Mouse (Mus musculus): ENCODE results near the gene Qpct. TPM values are rescaled to one million over a fixed set of nuclear protein-coding genes. Genes with fewer than 3 reads are reported as not detected.

The Qpct gene
- total and polyA plus RNA-seq, 3 experiments = not detected

GRCm38 (mm10) chr17:79015831-79016230, 35.9 kb upstream of the Qpct start:
- no peak for DNase-seq (ENCODE audit: extremely low read depth)
- H3K36me3 ChIP-seq (replicated peaks in 1 of 2; ENCODE audit: control insufficient read depth in 1 of 2, insufficient read depth in 1 of 2, low read length in 1 of 2) = no peaks in the 10 kb centered on the region
- no peak for TF ChIP-seq CTCF (conservative IDR thresholded peaks at IDR 0.05 in 1 of 2, IDR thresholded peaks at IDR 0.05 in 1 of 2; ENCODE audit: low read depth in 2 of 2, low read length in 2 of 2)
- TF ChIP-seq ZNF384 (IDR thresholded peaks at IDR 0.05; ENCODE audit: low read depth, low read length) = no peak
- TF ChIP-seq IRF4 (IDR thresholded peaks at IDR 0.05; ENCODE audit: low read depth, low read length) = no peak
- TF ChIP-seq SMC3 (IDR thresholded peaks at IDR 0.05; ENCODE audit: low read depth, low read length) = no peak
- no peak for TF ChIP-seq USF2 (conservative IDR thresholded peaks at IDR 0.05; ENCODE audit: low read depth, low read length)
- H3K4me1 ChIP-seq (ENCODE audit: control insufficient read depth in 1 of 2, insufficient read depth in 2 of 2) = 0 out of 4 replicates have a peak, but pooled peaks cover 0 to 3% of the 10 kb centered on the region in 2 experiments
- peaks cover 3% of the 10 kb centered on the region for H3K9me3 ChIP-seq (replicated peaks; ENCODE audit: low read length)
- H3K4me3 ChIP-seq (replicated peaks in 1 of 3; ENCODE audit: low read depth in 2 of 3, low read length in 2 of 3, poor library complexity in 1 of 3) = no peak overlapping the region
- no peaks in the 10 kb centered on the region for H3K27me3 ChIP-seq (replicated peaks)
- in situ Hi-C loops (cut with MboI; ENCODE audit: low pct_ligation_motif_present, low pct_unique_long_range_greater_than_20kb, low sequenced_read_pairs) = no loop called here
- H3K79me2 ChIP-seq (replicated peaks; ENCODE audit: control insufficient read depth, extremely low read depth, insufficient read depth, poor library complexity, severe bottlenecking) = no peaks in the 10 kb centered on the region
- H3K4me2 ChIP-seq (ENCODE audit: insufficient read depth, low read depth, poor library complexity, severe bottlenecking) = no peak overlapping the region; the same call in 1 of the 2 replicates
- no peak overlapping the region for H3K27ac ChIP-seq (ENCODE audit: insufficient read depth, low read depth)
- H3K9ac ChIP-seq (ENCODE audit: insufficient read depth, low read depth) = no peak overlapping the region
- dilution Hi-C loops (cut with MboI; ENCODE audit: extremely low pct_ligation_motif_present, extremely low pct_unique_long_range_greater_than_20kb, low sequenced_read_pairs) = no loop called here

GRCm38 (mm10) chr17:79018422-79018821, 33.3 kb upstream of the Qpct start:
- H3K27ac ChIP-seq (ENCODE audit: insufficient read depth, low read depth) = no peak overlapping the region
- peaks cover 6% of the 10 kb centered on the region for H3K9me3 ChIP-seq (replicated peaks; ENCODE audit: low read length)
- H3K79me2 ChIP-seq (replicated peaks; ENCODE audit: control insufficient read depth, extremely low read depth, insufficient read depth, poor library complexity, severe bottlenecking) = no peaks in the 10 kb centered on the region
- in situ Hi-C loops (cut with MboI; ENCODE audit: low pct_ligation_motif_present, low pct_unique_long_range_greater_than_20kb, low sequenced_read_pairs) (no loop called here), dilution Hi-C loops (cut with MboI; ENCODE audit: extremely low pct_ligation_motif_present, extremely low pct_unique_long_range_greater_than_20kb, low sequenced_read_pairs) (no loop called here)
- H3K4me1 ChIP-seq (ENCODE audit: control insufficient read depth in 1 of 2, insufficient read depth in 2 of 2) = peaks cover 3 to 10% of the 10 kb centered on the region in 2 experiments; a peak in 1 of 4 replicates
- no peaks in the 10 kb centered on the region for H3K36me3 ChIP-seq (replicated peaks in 1 of 2; ENCODE audit: control insufficient read depth in 1 of 2, insufficient read depth in 1 of 2, low read length in 1 of 2)
- H3K4me2 ChIP-seq (ENCODE audit: insufficient read depth, low read depth, poor library complexity, severe bottlenecking) = no peak overlapping the region
- DNase-seq (ENCODE audit: extremely low read depth) = no peak
- no peak for TF ChIP-seq USF1 (IDR thresholded peaks at IDR 0.05; ENCODE audit: low read depth, low read length)
- TF ChIP-seq ZC3H11A (IDR thresholded peaks at IDR 0.05; ENCODE audit: low read depth, low read length) = no peak
- TF ChIP-seq NELFE (IDR thresholded peaks at IDR 0.05; ENCODE audit: low read depth, low read length) = no peak
- no peak overlapping the region for H3K9ac ChIP-seq (ENCODE audit: insufficient read depth, low read depth)
- no peaks in the 10 kb centered on the region for H3K27me3 ChIP-seq (replicated peaks)
- no peak overlapping the region for H3K4me3 ChIP-seq (replicated peaks in 1 of 3; ENCODE audit: low read depth in 2 of 3, low read length in 2 of 3, poor library complexity in 1 of 3)

- H3K4me1 ChIP-seq (ENCODE audit: control insufficient read depth in 1 of 2, insufficient read depth in 2 of 2) = peaks cover 3 to 10% of the 10 kb centered on the region in 2 experiments; a peak in 1 of 4 replicates
- no peak for TF ChIP-seq GABPA (IDR thresholded peaks at IDR 0.05; ENCODE audit: insufficient replicate concordance, low read depth, low read length)
- TF ChIP-seq RCOR1 (conservative IDR thresholded peaks at IDR 0.05; ENCODE audit: low read depth, low read length) = no peak
- no peak for TF ChIP-seq SMC3 (IDR thresholded peaks at IDR 0.05; ENCODE audit: low read depth, low read length)
- TF ChIP-seq POLR2A (IDR thresholded peaks at IDR 0.05; ENCODE audit: low read depth, low read length) = no peak
- no peak for TF ChIP-seq PAX5 (IDR thresholded peaks at IDR 0.05; ENCODE audit: low read length)
- TF ChIP-seq MAFK (IDR thresholded peaks at IDR 0.05; ENCODE audit: insufficient replicate concordance, low read length) = no peak
- no peak for TF ChIP-seq ZMIZ1 (IDR thresholded peaks at IDR 0.05; ENCODE audit: low read depth, low read length)
- TF ChIP-seq ZNF384 (IDR thresholded peaks at IDR 0.05; ENCODE audit: low read depth, low read length) = no peak
- no peak for DNase-seq (ENCODE audit: extremely low read depth)
- H3K27me3 ChIP-seq (replicated peaks) = no peaks in the 10 kb centered on the region
- H3K4me2 ChIP-seq (ENCODE audit: insufficient read depth, low read depth, poor library complexity, severe bottlenecking) = no peak overlapping the region
- H3K4me3 ChIP-seq (replicated peaks in 1 of 3; ENCODE audit: low read depth in 2 of 3, low read length in 2 of 3, poor library complexity in 1 of 3) = no peak overlapping the region
- peaks cover 6% of the 10 kb centered on the region for H3K9me3 ChIP-seq (replicated peaks; ENCODE audit: low read length)
- no peaks in the 10 kb centered on the region for H3K79me2 ChIP-seq (replicated peaks; ENCODE audit: control insufficient read depth, extremely low read depth, insufficient read depth, poor library complexity, severe bottlenecking)
- in situ Hi-C loops (cut with MboI; ENCODE audit: low pct_ligation_motif_present, low pct_unique_long_range_greater_than_20kb, low sequenced_read_pairs) = no loop called here
- no peaks in the 10 kb centered on the region for H3K36me3 ChIP-seq (replicated peaks in 1 of 2; ENCODE audit: control insufficient read depth in 1 of 2, insufficient read depth in 1 of 2, low read length in 1 of 2)
- H3K27ac ChIP-seq (ENCODE audit: insufficient read depth, low read depth) = no peak overlapping the region
- no peak overlapping the region for H3K9ac ChIP-seq (ENCODE audit: insufficient read depth, low read depth)
- dilution Hi-C loops (cut with MboI; ENCODE audit: extremely low pct_ligation_motif_present, extremely low pct_unique_long_range_greater_than_20kb, low sequenced_read_pairs) = no loop called here
These were observed 31.9 kb upstream of the Qpct start for GRCm38 (mm10) chr17:79019726-79020207.

All from CH12.LX (cell line).